Mouse (Mus musculus): ENCODE measurements around the gene 1700010B08Rik.
"Not testable (repeated sequence)": the region's sequence is repeated elsewhere in the genome, so short reads cannot be mapped to it uniquely, and the experiment has no call there.

The 1700010B08Rik gene

GRCm38 (mm10) chr2:173719115-173719514 lies at the start of gene 1700010B08Rik:
Gene 1700010B08Rik, plus strand, starts transcription at chr2:173719415.
- not testable (repeated sequence) for DNase-seq (ENCODE audit: low read depth, low spot score)

- DNase-seq (ENCODE audit: low read depth, low spot score): no peak
Observed at GRCm38 (mm10) chr2:173672328-173672896, 46.8 kb upstream of the 1700010B08Rik start.

GRCm38 (mm10) chr2:173673469-173673868 lies 45.7 kb upstream of the 1700010B08Rik start:
- DNase-seq (ENCODE audit: low read depth, low spot score): no peak

DNA sequence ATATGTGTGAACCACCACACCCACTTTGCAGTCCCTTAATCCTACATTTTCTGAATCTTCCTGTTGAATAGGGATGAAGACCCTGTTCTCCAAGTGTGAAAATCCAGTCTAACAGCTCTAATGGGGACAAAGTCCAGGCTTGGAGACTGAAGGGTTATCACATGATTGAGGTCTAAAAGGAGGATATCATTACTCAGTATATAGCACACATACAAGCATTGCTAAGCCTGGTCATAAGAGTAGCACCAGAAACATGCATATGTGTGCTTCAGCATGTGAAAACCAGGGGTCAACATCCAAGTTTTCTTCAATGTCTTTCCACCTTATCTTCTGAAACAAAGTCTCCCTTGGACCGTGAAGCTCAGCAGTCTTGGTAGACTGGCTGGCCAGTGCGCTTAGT lies 40.6 kb upstream of the 1700010B08Rik start:
- DNase-seq (ENCODE audit: low read depth, low spot score): no peak

DNA sequence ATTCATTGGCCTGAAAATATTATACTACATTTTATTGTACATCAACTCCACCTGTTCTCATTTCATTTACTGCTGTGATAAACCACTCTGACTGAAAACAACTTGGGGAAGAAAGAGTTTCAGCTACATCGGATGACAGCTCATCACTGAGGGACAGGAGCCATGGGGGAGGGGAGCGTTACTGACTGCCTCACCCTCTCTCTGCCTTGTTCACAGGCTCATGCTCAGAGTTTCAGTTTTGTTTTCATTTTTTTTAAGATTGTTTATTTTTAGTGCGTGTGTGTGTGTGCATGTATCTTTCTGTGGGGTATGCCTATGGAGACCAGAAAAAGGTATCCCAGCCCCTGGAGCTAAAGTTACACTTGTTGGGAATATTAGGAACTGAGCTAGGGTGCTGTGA lies 40.0 kb upstream of the 1700010B08Rik start:
- DNase-seq (ENCODE audit: low read depth, low spot score): no peak

GRCm38 (mm10) chr2:173680153-173680552 lies 39.1 kb upstream of the 1700010B08Rik start:
- DNase-seq (ENCODE audit: low read depth, low spot score): no peak

DNA sequence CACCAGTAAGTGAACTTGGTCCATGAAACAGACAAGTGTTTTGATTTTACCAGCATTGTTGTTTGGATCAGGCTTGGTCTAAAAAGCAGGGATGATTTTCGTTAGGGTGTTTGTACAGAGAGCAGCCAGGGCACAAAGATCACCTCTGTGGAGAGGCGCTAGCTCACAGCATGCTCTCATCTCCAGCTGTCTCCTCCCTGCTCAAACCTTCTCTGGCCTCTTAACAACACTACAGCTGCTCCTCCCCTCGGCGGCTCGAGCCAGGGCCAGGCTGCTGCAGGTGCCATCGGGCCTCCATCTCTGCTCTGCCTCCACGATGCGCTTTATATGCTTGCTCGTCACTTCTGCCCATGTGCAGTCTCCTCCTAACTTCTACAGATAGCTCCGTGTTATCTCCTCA lies 36.4 kb upstream of the 1700010B08Rik start:
- no peak for DNase-seq (ENCODE audit: low read depth, low spot score)

- DNase-seq (ENCODE audit: low read depth, low spot score): no peak
Observed at GRCm38 (mm10) chr2:173685781-173686361, 33.3 kb upstream of the 1700010B08Rik start.

- no peak for DNase-seq (ENCODE audit: low read depth, low spot score)
Observed at GRCm38 (mm10) chr2:173687363-173687762, 31.9 kb upstream of the 1700010B08Rik start.

- DNase-seq (ENCODE audit: low read depth, low spot score): no peak
Observed at GRCm38 (mm10) chr2:173689835-173690234, 29.4 kb upstream of the 1700010B08Rik start.

DNA sequence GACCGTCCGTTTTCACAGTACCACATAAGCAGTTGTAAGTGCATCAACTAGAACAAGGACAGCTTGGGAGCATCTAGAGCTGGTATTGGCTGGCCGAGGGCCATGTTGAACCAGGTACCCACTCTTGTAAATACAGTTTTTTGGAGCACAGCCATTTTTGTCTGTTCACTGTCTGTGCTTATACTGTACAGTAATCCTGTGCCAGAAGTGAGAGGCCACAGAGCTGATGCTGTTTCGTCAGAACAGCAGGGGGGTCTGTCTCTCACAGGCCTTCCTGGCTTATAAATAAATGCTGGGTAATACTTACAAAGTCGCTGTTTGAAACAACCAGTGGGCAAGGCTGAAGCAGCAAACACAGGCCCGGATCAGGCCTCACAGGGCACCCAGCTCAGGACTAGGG lies 27.5 kb upstream of the 1700010B08Rik start:
- no peak for DNase-seq (ENCODE audit: low read depth, low spot score)

- no peak for DNase-seq (ENCODE audit: low read depth, low spot score)
Observed at GRCm38 (mm10) chr2:173692693-173693092, 26.5 kb upstream of the 1700010B08Rik start.

DNA sequence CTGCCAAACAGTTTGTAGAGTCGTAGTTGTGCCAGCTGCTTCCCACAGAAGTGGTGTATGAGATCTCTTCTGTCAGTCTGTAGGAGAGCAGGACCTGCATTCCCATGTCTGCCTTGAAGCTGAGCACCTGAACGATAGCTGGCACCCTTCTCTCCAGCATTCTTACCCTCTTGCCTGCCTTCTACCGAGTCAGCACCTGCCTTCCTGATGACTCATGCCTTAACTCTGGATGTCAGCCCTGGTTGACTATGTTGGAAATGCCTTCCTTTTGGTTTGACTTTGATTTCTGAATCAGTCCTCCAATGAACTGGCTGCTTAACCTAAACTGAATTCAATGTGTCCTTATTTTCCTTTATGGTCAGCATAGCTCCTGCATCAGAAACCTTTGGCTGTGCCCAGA lies 20.4 kb upstream of the 1700010B08Rik start:
- DNase-seq (ENCODE audit: low read depth, low spot score): no peak

DNA sequence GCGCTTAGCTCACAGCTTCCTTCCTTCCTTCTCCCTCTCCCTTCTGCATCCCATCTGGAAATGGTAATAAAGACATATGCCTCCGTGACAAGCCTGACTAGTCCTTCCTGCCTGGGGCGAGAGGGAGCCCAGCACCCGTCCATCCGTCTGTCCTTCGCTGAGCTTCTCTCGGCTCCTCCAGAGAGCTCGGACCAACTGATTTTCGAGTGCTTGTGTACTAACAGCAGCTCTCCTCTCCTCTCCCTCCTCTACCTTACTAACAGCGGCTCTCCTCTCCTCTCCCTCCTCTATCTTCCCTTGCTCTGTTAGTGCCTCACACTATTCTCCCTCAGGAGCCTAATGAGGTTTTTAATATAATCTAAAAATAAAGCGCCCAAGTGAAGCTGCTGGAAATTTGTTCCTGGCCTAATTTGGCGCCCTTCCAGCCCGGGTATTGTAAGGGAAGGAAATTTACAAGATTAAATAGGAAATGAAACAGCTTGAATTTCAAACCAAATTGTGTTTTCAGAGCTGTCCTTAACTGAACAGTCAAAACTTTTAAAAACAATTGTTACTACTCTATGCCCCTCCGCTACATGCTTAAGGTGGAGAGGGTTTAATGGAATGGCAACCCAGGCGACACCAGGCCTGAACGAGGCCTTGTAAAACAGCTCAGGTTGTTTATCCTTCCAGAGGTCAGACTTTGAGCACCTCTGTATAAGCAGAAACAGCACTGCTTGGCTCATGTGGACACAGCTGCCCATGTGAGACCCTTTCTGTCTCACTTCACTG lies 16.9 kb upstream of the 1700010B08Rik start:
- no peak for DNase-seq (ENCODE audit: low read depth, low spot score)

DNA sequence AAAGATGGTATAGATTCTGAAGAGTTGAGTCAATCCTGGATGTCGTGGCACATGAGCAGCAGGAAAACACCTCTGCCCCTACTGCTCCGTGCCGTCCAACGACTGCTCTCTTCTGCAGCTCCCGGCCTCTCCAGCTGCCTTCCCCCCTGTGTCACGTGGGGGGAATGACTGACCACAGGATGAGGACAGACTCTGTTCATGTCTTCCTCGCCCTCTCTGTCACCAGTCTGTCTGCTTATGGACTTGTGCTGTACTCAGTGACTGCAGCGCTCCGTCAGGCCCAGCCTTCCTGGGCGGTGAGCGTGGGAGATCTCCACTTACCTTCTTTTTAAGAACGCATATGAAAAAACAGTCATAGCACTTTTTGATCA lies 16.4 kb upstream of the 1700010B08Rik start:
- no peak for DNase-seq (ENCODE audit: low read depth, low spot score)

GRCm38 (mm10) chr2:173705827-173706551 lies 13.2 kb upstream of the 1700010B08Rik start:
- no peak for DNase-seq (ENCODE audit: low read depth, low spot score)

DNA sequence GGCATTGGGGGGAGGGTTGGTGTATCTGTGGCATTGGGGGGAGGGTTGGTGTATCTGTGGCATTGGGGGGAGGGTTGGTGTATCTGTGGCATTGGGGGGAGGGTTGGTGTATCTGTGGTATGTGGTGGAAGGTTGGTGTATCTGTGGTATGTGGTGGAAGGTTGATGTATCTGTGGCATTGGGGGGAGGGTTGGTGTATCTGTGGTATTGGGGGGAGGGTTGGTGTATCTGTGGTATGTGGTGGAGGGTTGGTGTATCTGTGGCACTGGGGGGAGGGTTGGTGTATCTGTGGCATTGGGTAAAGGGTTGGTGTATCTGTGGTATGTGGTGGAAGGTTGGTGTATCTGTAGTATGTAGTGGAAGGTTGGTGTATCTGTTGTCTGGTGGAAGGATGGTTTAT lies 11.6 kb upstream of the 1700010B08Rik start:
- not testable (repeated sequence) for DNase-seq (ENCODE audit: low read depth, low spot score)

DNA sequence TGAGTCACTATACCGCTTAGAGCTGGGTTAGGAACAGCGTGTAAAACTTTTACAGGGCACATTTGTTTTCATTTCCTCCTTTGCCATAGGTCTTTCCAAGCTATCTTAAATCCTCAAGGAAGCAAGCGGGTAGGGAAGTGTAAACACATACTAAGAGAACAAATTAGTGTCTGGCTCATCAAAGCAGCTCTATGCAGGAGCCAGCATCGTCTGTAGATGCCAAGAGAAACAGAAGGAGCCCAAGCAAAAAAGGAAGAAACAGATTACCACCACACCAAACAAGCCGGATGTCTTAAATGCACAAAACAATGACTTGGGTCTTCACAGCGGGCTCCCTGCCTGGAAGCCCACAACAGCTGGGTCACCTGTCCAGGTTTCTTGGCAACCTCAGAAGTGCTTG lies 9.0 kb upstream of the 1700010B08Rik start:
- DNase-seq (ENCODE audit: low read depth, low spot score): no peak

DNA sequence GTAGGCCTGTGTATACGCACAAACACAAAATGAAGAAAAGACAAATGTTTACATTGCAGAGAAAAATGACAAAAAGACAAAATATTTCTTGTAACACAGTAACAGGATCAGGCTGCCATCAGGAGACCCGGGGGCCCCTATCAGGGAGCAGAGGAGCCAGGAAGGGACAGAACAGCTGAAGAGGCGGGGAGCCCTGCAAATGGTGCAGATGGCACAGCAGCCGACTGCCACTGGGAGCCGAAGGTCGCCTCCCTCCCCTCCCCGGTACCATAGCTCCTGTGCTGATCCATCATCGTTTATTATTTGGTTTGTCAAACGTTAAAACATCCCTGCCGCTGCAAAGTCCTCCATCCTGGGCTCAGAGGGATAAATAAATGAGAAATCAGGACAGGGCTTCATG lies 6.6 kb upstream of the 1700010B08Rik start:
- DNase-seq (ENCODE audit: low read depth, low spot score): no peak

- no peak for DNase-seq (ENCODE audit: low read depth, low spot score)
Observed at GRCm38 (mm10) chr2:173713241-173713640, 6.0 kb upstream of the 1700010B08Rik start.

- DNase-seq (ENCODE audit: low read depth, low spot score): no peak
Observed at GRCm38 (mm10) chr2:173714620-173715218, 4.5 kb upstream of the 1700010B08Rik start.

GRCm38 (mm10) chr2:173716966-173717365 lies 2.2 kb upstream of the 1700010B08Rik start:
- no peak for DNase-seq (ENCODE audit: low read depth, low spot score)

All from retina, postnatal 7 days (tissue).